Mouse (Mus musculus): Measurements from ENCODE around the gene Tlk1. TPM values are rescaled to one million over a fixed set of nuclear protein-coding genes. Genes with fewer than 3 reads are reported as not detected.

Tlk1 gene
- polyA plus RNA-seq, 1 experiment from 2014 or later, result 36.8 TPM

GRCm38 (mm10) chr2:70673445-70674126 lies 151.9 kb downstream of the Tlk1 start:
- no peaks in the 10 kb centered on the region for H3K27me3 ChIP-seq (ENCODE audit: control insufficient read depth, insufficient read depth, low read length)
- WGBS, result 85% methylated on average over 7 of the region's 7 CpGs
- no peak overlapping the region for H3K4me3 ChIP-seq (ENCODE audit: low read depth, low read length)
- DNase-seq (ENCODE audit: low spot score), result no peak
- H3K9me3 ChIP-seq (ENCODE audit: control insufficient read depth, low read length), result no peaks in the 10 kb centered on the region
- no peak overlapping the region for H3K4me2 ChIP-seq (replicated peaks; ENCODE audit: low read depth, low read length)
- H3K36me3 ChIP-seq (ENCODE audit: control insufficient read depth, insufficient read depth, low read length), result no peaks in the 10 kb centered on the region
- H3K27ac ChIP-seq (ENCODE audit: low read depth, low read length), result no peak overlapping the region
- no peak overlapping the region for H3K9ac ChIP-seq (ENCODE audit: low read depth, low read length)
- H3K4me1 ChIP-seq (replicated peaks; ENCODE audit: control insufficient read depth, insufficient read depth, low read length), result no peaks in the 10 kb centered on the region
- no peak for ATAC-seq (ENCODE audit: low FRiP score)

GRCm38 (mm10) chr2:70672476-70672875 lies 153.1 kb downstream of the Tlk1 start:
- ATAC-seq (ENCODE audit: low FRiP score) (no peak), DNase-seq (ENCODE audit: low spot score) (no peak)
- Histone ChIP-seq H3K9ac (ENCODE audit: low read depth, low read length) (no peak overlapping the region), H3K9me3 (ENCODE audit: control insufficient read depth, low read length) (no peaks in the 10 kb centered on the region), H3K4me1 (replicated peaks; ENCODE audit: control insufficient read depth, insufficient read depth, low read length) (no peaks in the 10 kb centered on the region), H3K4me2 (replicated peaks; ENCODE audit: low read depth, low read length) (no peak overlapping the region), H3K4me3 (ENCODE audit: low read depth, low read length) (no peak overlapping the region), H3K36me3 (ENCODE audit: control insufficient read depth, insufficient read depth, low read length) (no peaks in the 10 kb centered on the region), H3K27me3 (ENCODE audit: control insufficient read depth, insufficient read depth, low read length) (no peaks in the 10 kb centered on the region), H3K27ac (ENCODE audit: low read depth, low read length) (no peak overlapping the region)
- 81% methylated on average over 2 of the region's 2 CpGs for WGBS

GRCm38 (mm10) chr2:70669896-70670295 lies 155.6 kb downstream of the Tlk1 start:
- Histone ChIP-seq H3K9me3 (ENCODE audit: control insufficient read depth, low read length) (no peaks in the 10 kb centered on the region), H3K9ac (ENCODE audit: low read depth, low read length) (no peak overlapping the region), H3K4me3 (ENCODE audit: low read depth, low read length) (no peak overlapping the region), H3K27me3 (ENCODE audit: control insufficient read depth, insufficient read depth, low read length) (no peaks in the 10 kb centered on the region), H3K27ac (ENCODE audit: low read depth, low read length) (no peak overlapping the region), H3K4me2 (replicated peaks; ENCODE audit: low read depth, low read length) (no peak overlapping the region), H3K36me3 (ENCODE audit: control insufficient read depth, insufficient read depth, low read length) (no peaks in the 10 kb centered on the region), H3K4me1 (replicated peaks; ENCODE audit: control insufficient read depth, insufficient read depth, low read length) (no peaks in the 10 kb centered on the region)
- WGBS, result 70% methylated on average over 2 of the region's 2 CpGs
- DNase-seq (ENCODE audit: low spot score) (no peak), ATAC-seq (ENCODE audit: low FRiP score) (no peak)

GRCm38 (mm10) chr2:70669241-70669640 lies 156.3 kb downstream of the Tlk1 start:
- H3K4me1 ChIP-seq (replicated peaks; ENCODE audit: control insufficient read depth, insufficient read depth, low read length), result no peaks in the 10 kb centered on the region
- DNase-seq (ENCODE audit: low spot score), result no peak
- 78% methylated on average over 2 of the region's 2 CpGs for WGBS
- no peak for ATAC-seq (ENCODE audit: low FRiP score)
- H3K27me3 ChIP-seq (ENCODE audit: control insufficient read depth, insufficient read depth, low read length), result no peaks in the 10 kb centered on the region
- no peak overlapping the region for H3K4me3 ChIP-seq (ENCODE audit: low read depth, low read length)
- H3K27ac ChIP-seq (ENCODE audit: low read depth, low read length), result no peak overlapping the region
- no peak overlapping the region for H3K9ac ChIP-seq (ENCODE audit: low read depth, low read length)
- H3K4me2 ChIP-seq (replicated peaks; ENCODE audit: low read depth, low read length), result no peak overlapping the region
- no peaks in the 10 kb centered on the region for H3K36me3 ChIP-seq (ENCODE audit: control insufficient read depth, insufficient read depth, low read length)
- no peaks in the 10 kb centered on the region for H3K9me3 ChIP-seq (ENCODE audit: control insufficient read depth, low read length)

GRCm38 (mm10) chr2:70667016-70667415 lies 158.5 kb downstream of the Tlk1 start:
- WGBS, result 90% methylated on average over 7 of the region's 7 CpGs
- Histone ChIP-seq H3K9me3 (ENCODE audit: control insufficient read depth, low read length) (no peaks in the 10 kb centered on the region), H3K36me3 (ENCODE audit: control insufficient read depth, insufficient read depth, low read length) (no peaks in the 10 kb centered on the region), H3K9ac (ENCODE audit: low read depth, low read length) (no peak overlapping the region), H3K4me3 (ENCODE audit: low read depth, low read length) (no peak overlapping the region), H3K4me2 (replicated peaks; ENCODE audit: low read depth, low read length) (no peak overlapping the region), H3K4me1 (replicated peaks; ENCODE audit: control insufficient read depth, insufficient read depth, low read length) (no peaks in the 10 kb centered on the region), H3K27me3 (ENCODE audit: control insufficient read depth, insufficient read depth, low read length) (no peaks in the 10 kb centered on the region), H3K27ac (ENCODE audit: low read depth, low read length) (no peak overlapping the region)
- DNase-seq (ENCODE audit: low spot score), result no peak
- ATAC-seq (ENCODE audit: low FRiP score), result no peak

GRCm38 (mm10) chr2:70663764-70664163 lies 161.8 kb downstream of the Tlk1 start:
- 89% methylated on average over 5 of the region's 5 CpGs for WGBS
- Histone ChIP-seq H3K9me3 (ENCODE audit: control insufficient read depth, low read length) (no peaks in the 10 kb centered on the region), H3K4me3 (ENCODE audit: low read depth, low read length) (no peak overlapping the region), H3K27ac (ENCODE audit: low read depth, low read length) (no peak overlapping the region), H3K4me2 (replicated peaks; ENCODE audit: low read depth, low read length) (no peak overlapping the region), H3K36me3 (ENCODE audit: control insufficient read depth, insufficient read depth, low read length) (no peaks in the 10 kb centered on the region), H3K4me1 (replicated peaks; ENCODE audit: control insufficient read depth, insufficient read depth, low read length) (no peaks in the 10 kb centered on the region), H3K9ac (ENCODE audit: low read depth, low read length) (no peak overlapping the region), H3K27me3 (ENCODE audit: control insufficient read depth, insufficient read depth, low read length) (no peaks in the 10 kb centered on the region)
- DNase-seq (ENCODE audit: low spot score), result no peak
- ATAC-seq (ENCODE audit: low FRiP score), result no peak

Other genes with a start within 250 kb of the Tlk1 start
- gene Gorasp2, start 164.2 kb downstream of the Tlk1 start, polyA plus RNA-seq (2014; fragmentation: Nextera tagmentation; extraction: Ambion mirVana), result 147 and 160 TPM in 2 replicates
- gene Gm26558, start 163.6 kb downstream of the Tlk1 start, polyA plus RNA-seq (2014; fragmentation: Nextera tagmentation; extraction: Ambion mirVana), result 3.6 and 4.3 TPM in 2 replicates
- gene Dcaf17, start 229.6 kb upstream of the Tlk1 start, polyA plus RNA-seq (2014; fragmentation: Nextera tagmentation; extraction: Ambion mirVana), result 40.8 and 42.4 TPM in 2 replicates
- 25.1 and 26.1 TPM in 2 replicates for gene Mettl8, start 229.9 kb upstream of the Tlk1 start, polyA plus RNA-seq (2014; fragmentation: Nextera tagmentation; extraction: Ambion mirVana)

Data from hindbrain, embryonic 11.5 days (tissue).